Mouse (Mus musculus): ENCODE data around the gene Epb41l2. TPM values are rescaled to one million over a fixed set of nuclear protein-coding genes. Genes with fewer than 3 reads are reported as not detected.

The Epb41l2 gene
- polyA plus RNA-seq, 1 experiment from 2014 or later, result 47.2 TPM

DNA sequence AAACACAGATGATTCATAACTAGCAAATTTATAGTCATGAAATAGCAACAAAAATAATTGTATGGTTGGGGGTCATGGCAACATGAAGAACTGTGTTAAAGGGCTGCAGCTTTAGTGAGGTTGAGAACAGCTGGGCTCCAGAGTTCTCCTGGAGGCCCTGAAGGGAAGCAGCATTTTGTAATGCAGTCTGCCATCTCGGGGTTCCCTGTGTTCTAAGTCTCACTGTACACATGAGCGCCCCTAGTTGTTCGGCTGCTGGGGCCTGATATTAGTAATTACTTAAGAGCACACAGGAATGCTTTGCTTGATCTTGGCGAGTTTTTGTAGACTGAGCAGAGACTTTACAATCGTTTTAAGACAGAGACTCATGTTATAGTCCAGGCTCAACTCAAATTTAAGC is 174.9 kb downstream of the Epb41l2 start:
- 86% methylated on average over 5 of the region's 5 CpGs for WGBS
- H3K4me3 ChIP-seq, result no peak overlapping the region
- ATAC-seq (ENCODE audit: low FRiP score), result no peak

DNA sequence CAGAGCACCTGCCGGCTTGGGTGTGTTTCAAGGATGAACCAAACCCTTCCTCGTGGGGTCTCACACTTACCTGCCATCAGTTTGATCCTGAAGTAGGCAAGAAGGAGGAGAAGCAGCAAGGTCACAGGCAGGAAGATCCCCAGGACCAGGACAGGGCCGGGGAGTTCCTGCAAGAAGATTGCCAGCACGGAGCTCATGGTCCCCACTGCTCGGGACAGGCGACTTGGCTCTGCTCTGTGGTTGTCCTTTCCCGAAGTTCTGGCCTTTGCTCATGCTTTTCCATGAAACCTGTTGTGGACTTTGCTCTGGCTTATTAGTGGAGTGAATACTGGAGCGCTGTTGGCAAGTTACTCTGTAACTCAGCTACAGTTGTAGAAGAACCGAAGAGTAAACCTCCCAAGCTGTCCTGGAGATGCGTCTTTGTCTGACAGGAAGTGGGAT is 176.3 kb downstream of the Epb41l2 start, which contains the start of gene Smlr1:
Gene Smlr1 (minus strand): TSS at position 377 of the 441 bp plus-strand sequence.
- no peaks in the 10 kb centered on the region for H3K9me3 ChIP-seq (replicated peaks)
- H3K36me3 ChIP-seq, result no peaks in the 10 kb centered on the region
- ATAC-seq (ENCODE audit: low FRiP score), result no peak
- H3K27me3 ChIP-seq, result no peaks in the 10 kb centered on the region
- H3K9ac ChIP-seq, result no peak within 1 kb of the TSS
- no peak within 1 kb of the TSS for H3K4me3 ChIP-seq
- WGBS, result 93% methylated on average over 10 of the region's 10 CpGs
- H3K4me1 ChIP-seq, result no peaks in the 10 kb centered on the region
- no peak within 1 kb of the TSS for H3K4me2 ChIP-seq (replicated peaks)
- no peak within 1 kb of the TSS for H3K27ac ChIP-seq

More for the DNA sequence above, 174.9 kb downstream of the Epb41l2 start:
- H3K4me1 ChIP-seq, result no peaks in the 10 kb centered on the region
- no peaks in the 10 kb centered on the region for H3K9me3 ChIP-seq (replicated peaks)
- no peaks in the 10 kb centered on the region for H3K36me3 ChIP-seq
- no peak overlapping the region for H3K4me2 ChIP-seq (replicated peaks)
- no peak overlapping the region for H3K9ac ChIP-seq
- no peak overlapping the region for H3K27ac ChIP-seq
- no peaks in the 10 kb centered on the region for H3K27me3 ChIP-seq

DNA sequence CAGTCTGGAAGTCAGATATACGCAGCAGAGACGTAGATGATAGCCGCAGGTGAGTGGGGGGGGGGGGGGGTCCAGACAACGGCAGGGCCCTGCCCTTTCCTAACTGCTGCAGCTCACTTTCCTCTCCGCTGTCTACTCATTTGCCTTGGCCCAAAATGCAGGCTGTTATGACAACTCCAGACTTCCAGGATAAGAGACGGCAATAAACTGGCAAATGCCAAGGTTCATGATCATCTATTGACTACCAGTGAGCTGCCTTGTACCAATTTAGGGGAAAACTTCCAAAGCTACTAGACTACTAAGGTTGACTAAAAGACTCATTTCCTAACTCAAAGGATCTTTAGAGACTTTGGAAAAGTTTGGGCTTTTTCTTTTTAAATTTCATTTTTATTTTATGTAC is 177.0 kb downstream of the Epb41l2 start:
- Histone ChIP-seq H3K27me3 (no peaks in the 10 kb centered on the region), H3K36me3 (no peaks in the 10 kb centered on the region), H3K4me3 (no peak overlapping the region), H3K9me3 (replicated peaks) (no peaks in the 10 kb centered on the region), H3K4me2 (replicated peaks) (no peak overlapping the region), H3K27ac (no peak overlapping the region), H3K9ac (no peak overlapping the region), H3K4me1 (no peaks in the 10 kb centered on the region)
- no peak for ATAC-seq (ENCODE audit: low FRiP score)
- WGBS, result 84% methylated on average over 6 of the region's 6 CpGs

DNA sequence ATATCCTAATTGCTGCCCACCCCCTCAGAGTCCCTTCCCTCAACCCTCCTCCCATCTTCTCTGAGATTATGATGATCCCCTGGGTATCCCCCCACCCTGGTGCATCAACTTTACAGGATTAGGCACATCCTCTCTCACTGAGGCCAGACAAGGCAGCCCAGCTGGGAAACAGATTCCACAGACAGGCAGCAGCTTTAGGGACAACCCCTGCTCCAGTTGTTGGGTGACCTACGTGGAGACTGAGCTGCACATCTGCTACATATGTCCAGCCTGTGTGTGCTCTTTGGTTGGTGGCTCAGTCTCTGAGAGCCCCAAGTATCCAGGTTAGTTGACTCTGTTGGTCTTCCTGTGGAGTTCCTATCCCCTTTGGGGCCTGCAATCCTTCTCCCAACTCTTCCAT is 179.1 kb downstream of the Epb41l2 start:
- H3K4me3 ChIP-seq, result no peak overlapping the region
- 83% methylated on average over 1 of the region's 1 CpGs for WGBS
- no peak for ATAC-seq (ENCODE audit: low FRiP score)

DNA sequence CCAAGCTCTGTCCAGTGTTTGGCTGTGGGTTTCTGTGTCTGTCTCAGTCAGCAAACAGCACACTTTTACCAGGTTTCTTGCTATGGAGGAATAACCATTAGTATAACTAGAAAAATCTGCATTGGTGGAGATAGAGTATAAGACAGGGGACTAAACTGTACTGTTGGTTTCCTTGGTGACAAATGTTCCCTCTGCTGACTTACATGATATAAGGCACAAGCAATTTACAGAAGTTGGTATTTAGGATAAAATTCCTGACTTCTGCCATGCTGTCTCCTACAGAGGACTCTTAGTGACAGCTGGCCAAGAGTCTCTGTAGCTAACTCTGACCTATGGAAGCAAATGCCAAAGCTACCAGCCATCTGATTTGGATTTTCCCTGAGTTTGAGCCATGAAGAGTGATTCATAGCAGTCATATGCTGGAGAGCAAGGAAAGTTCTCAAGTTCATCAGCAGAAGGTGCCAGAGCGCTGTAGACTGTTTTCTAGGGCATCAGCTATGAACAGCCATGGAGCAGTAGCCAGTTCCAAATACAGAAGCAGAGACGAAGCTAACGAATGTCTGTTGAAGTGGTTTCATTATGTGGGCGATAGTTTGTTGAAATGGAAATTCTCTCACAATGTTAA is 179.7 kb downstream of the Epb41l2 start:
- WGBS, result 87% methylated on average over 4 of the region's 4 CpGs
- H3K4me3 ChIP-seq, result no peak overlapping the region
- no peak overlapping the region for H3K9ac ChIP-seq
- no peaks in the 10 kb centered on the region for H3K4me1 ChIP-seq
- no peaks in the 10 kb centered on the region for H3K27me3 ChIP-seq
- no peaks in the 10 kb centered on the region for H3K9me3 ChIP-seq (replicated peaks)
- no peak overlapping the region for H3K4me2 ChIP-seq (replicated peaks)
- no peak for ATAC-seq (ENCODE audit: low FRiP score)
- H3K36me3 ChIP-seq, result no peaks in the 10 kb centered on the region
- no peak overlapping the region for H3K27ac ChIP-seq

More for the DNA sequence above, 179.1 kb downstream of the Epb41l2 start:
- Histone ChIP-seq H3K27me3 (no peaks in the 10 kb centered on the region), H3K4me1 (no peaks in the 10 kb centered on the region), H3K9ac (no peak overlapping the region), H3K27ac (no peak overlapping the region), H3K4me2 (replicated peaks) (no peak overlapping the region), H3K9me3 (replicated peaks) (no peaks in the 10 kb centered on the region), H3K36me3 (no peaks in the 10 kb centered on the region)

DNA sequence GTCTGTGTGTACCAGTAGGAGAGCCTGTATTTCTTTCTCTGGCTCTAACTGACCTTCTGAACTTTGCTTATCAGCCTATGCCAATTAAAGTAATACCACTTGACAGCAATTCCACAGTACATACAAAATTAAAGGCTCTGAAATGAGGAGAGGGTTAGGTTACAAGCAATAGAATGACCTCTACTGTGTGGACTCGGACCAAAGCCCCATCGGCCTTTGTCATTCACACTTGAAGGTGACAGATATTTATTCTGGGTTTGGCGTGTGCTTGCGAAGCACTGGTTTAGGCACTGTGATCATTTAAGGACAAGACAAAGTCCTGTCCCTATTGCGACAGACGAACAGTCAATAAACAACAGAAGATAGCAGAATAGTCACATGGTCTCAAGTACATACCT is 180.2 kb downstream of the Epb41l2 start:
- Histone ChIP-seq H3K27me3 (no peaks in the 10 kb centered on the region), H3K9ac (no peak overlapping the region), H3K4me2 (replicated peaks) (no peak overlapping the region), H3K36me3 (no peaks in the 10 kb centered on the region), H3K4me1 (no peaks in the 10 kb centered on the region), H3K9me3 (replicated peaks) (no peaks in the 10 kb centered on the region), H3K4me3 (no peak overlapping the region), H3K27ac (no peak overlapping the region)
- no peak for ATAC-seq (ENCODE audit: low FRiP score)
- 81% methylated on average over 6 of the region's 6 CpGs for WGBS

DNA sequence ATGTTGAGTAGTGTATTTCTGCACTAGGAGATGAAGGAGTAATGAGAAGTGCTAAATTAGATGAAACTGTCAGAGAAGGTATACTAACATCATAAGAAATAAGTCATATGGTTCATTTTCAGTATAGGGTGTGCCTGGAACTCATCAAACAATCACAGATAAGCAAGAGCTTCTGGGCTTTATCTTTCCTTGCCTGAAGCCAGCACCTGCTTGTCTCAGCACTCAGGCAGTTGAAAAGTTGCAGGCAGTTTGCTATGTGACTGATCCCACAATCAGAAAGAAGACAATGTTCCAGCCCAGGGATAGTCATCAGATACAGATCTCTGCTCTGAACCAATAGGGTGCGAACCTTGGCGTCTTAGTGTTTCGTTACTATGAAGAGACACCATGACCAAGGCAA is 181.5 kb downstream of the Epb41l2 start:
- Histone ChIP-seq H3K4me2 (replicated peaks) (no peak overlapping the region), H3K27me3 (no peaks in the 10 kb centered on the region), H3K27ac (no peak overlapping the region), H3K36me3 (no peaks in the 10 kb centered on the region), H3K9me3 (replicated peaks) (no peaks in the 10 kb centered on the region), H3K9ac (no peak overlapping the region), H3K4me3 (no peak overlapping the region), H3K4me1 (no peaks in the 10 kb centered on the region)
- no peak for ATAC-seq (ENCODE audit: low FRiP score)
- 97% methylated on average over 3 of the region's 3 CpGs for WGBS

DNA sequence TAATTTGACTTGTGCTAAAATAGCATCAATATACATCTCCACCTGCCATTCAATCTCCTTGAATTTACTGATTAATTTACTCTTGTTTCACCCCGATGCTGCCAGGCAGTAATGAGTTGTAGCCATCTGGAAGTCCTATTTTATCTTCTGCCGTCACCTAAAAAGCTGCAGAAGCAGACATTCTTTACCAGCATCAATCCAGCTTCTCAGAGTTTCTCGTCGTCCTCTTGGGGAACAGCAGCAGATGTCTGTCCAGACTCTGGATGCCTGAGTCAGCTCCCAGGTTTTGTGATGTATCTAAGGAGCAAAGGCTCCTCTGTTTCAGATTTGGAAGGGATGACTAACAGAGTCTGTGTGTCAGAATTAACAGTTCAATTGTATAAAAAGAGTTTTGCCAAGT is 193.3 kb downstream of the Epb41l2 start:
- H3K27ac ChIP-seq, result no peak overlapping the region
- no peak for ATAC-seq (ENCODE audit: low FRiP score)

DNA sequence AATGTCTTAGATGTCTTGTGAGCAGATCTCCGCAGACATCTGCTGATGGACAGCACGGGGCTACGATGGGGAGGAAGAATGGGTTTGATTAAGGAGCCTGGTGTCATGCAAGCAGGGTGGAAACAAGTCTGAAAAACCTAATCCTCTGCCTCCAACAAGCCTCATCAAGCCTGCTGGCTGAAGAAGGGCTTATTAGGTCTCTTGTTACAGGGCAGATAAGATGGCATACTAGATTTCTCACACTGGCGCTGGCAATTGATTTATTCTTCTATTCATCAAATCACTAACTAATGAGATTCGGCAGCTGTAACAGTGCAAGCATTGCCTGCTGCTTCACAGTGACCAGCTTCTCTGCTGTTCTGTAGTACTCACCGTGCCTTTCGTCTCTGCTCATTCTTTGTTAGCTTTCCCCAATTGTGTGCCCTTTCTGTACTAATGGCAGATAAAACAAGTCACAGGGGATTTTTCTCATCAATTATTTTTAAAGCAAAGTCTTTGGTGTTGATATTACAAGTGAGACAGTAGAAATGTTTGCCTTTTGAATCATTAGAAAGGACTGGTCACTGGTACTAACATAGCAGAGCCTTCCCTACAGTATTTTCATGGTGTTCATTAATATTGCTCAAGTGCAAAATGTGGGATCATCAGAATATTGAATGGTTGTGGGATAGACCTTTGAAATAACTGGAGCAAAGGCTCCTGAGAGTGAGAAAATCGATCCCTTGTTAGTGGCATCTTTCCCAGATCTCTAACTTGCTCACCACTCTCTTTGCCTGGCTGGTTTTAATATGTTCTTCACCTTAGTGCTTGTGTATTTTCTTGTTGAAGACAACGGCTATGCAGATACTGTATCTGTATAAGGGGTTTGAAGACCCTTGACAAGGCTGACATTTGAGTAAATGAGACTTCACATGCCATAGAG is 212.0 kb downstream of the Epb41l2 start:
- WGBS, result 41% methylated on average over 9 of the region's 9 CpGs

More for the DNA sequence above, 193.3 kb downstream of the Epb41l2 start:
- no peak overlapping the region for H3K4me2 ChIP-seq (replicated peaks)
- no peak overlapping the region for H3K9ac ChIP-seq
- H3K4me1 ChIP-seq, result no peaks in the 10 kb centered on the region
- WGBS, result 57% methylated on average over 4 of the region's 4 CpGs
- H3K36me3 ChIP-seq, result no peaks in the 10 kb centered on the region
- H3K27me3 ChIP-seq, result no peaks in the 10 kb centered on the region
- H3K9me3 ChIP-seq (replicated peaks), result no peaks in the 10 kb centered on the region
- H3K4me3 ChIP-seq, result no peak overlapping the region

More for the DNA sequence above, 212.0 kb downstream of the Epb41l2 start:
- Histone ChIP-seq H3K27ac (peak overlapping the region; percentile 23; the same call in 1 of the 2 replicates), H3K36me3 (no peaks in the 10 kb centered on the region), H3K4me3 (no peak overlapping the region), H3K4me2 (replicated peaks) (peak overlapping the region; percentile 34), H3K9ac (no peak overlapping the region), H3K27me3 (no peaks in the 10 kb centered on the region), H3K4me1 (peaks cover 7% of the 10 kb centered on the region), H3K9me3 (replicated peaks) (no peaks in the 10 kb centered on the region)
- ATAC-seq (ENCODE audit: low FRiP score), result peak; percentile 85

Other genes starting within 250 kb of the Epb41l2 start
- 22.8 TPM in 2 replicates for gene Akap7, start 51.9 kb upstream of the Epb41l2 start, polyA plus RNA-seq (2016; fragmentation: Nextera tagmentation; extraction: Ambion mirVana)
- not detected in 2 replicates for gene Smlr1, start 176.5 kb downstream of the Epb41l2 start, polyA plus RNA-seq (2016; fragmentation: Nextera tagmentation; extraction: Ambion mirVana)

Measured in hindbrain, embryonic 12.5 days (tissue).